ENCODE assay signal across 16 mouse cellular contexts in the genomic region with DNA sequence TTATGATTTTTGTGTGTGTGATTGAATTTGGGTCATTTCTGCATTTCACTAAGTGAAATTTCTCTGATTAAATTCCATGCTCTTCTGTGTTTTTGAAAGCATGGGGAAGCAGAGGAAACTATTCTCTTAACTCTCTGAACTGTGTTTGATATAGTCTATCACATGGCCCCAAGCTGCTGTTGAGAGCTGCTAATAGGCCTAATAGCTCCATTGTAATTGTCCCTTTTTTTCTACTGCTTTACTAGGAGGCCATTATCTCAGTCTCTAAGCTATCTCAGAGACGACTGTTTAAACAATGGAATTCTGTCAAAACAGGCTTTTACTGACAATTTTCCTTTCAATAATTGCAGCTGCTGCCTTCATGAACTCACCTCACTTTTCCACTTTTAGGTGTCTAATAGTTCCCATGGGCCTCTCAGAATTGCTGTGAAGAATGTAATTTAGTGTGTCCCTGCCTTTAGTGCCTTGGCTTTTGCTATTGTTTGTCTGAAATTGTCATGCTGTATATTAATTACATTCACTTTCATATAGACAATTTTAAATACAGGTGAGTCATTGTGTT.
"Had no signal": no experiment of that assay in that cellular context is flagged by ENCODE, and none has a peak within 500 bp of the region (broad histone marks: within the 10 kb centered on the region; RNA-seq: fewer than 3 reads in every experiment).

No protein-coding gene starts in this region.

- H3K27ac ChIP-seq: kidney, embryonic 15.5 days; limb, embryonic 12.5 days; liver, embryonic 13.5 days; lung, embryonic 15.5 days; macrophage; midbrain, embryonic 12.5 days; neural tube, embryonic 12.5 days had no signal

- H3K9me3 ChIP-seq: kidney, embryonic 15.5 days; limb, embryonic 12.5 days; liver, embryonic 13.5 days; lung, embryonic 15.5 days; megakaryocyte, embryonic 14.5 days; midbrain, embryonic 12.5 days; neural tube, embryonic 12.5 days had no signal

- H3K4me1 ChIP-seq: kidney, embryonic 15.5 days; limb, embryonic 12.5 days; liver, embryonic 13.5 days; lung, embryonic 15.5 days; megakaryocyte, embryonic 14.5 days; neural tube, embryonic 12.5 days had no signal

- H3K4me3 ChIP-seq: kidney, embryonic 15.5 days; limb, embryonic 12.5 days; liver, embryonic 13.5 days; lung, embryonic 15.5 days; megakaryocyte, embryonic 14.5 days; midbrain, embryonic 12.5 days; neural tube, embryonic 12.5 days had no signal

- H3K36me3 ChIP-seq: kidney, embryonic 15.5 days; limb, embryonic 12.5 days; liver, embryonic 13.5 days; lung, embryonic 15.5 days; midbrain, embryonic 12.5 days; neural tube, embryonic 12.5 days had no signal

- DNase-seq: kidney, adult 18-20 months; kidney, postnatal 14 days; liver; liver, embryonic 13.5 days; liver, postnatal 0 days; lung, postnatal 14 days; right cerebral cortex, adult 18-20 months; right cerebral cortex, postnatal 25 days; thymus, postnatal 36 days had no signal

- H3K4me2 ChIP-seq: kidney, embryonic 15.5 days; limb, embryonic 12.5 days; liver, embryonic 13.5 days; lung, embryonic 15.5 days; midbrain, embryonic 12.5 days; neural tube, embryonic 12.5 days had no signal

- H3K27me3 ChIP-seq: kidney, embryonic 15.5 days; limb, embryonic 12.5 days; liver, embryonic 13.5 days; lung, embryonic 15.5 days; megakaryocyte, embryonic 14.5 days; midbrain, embryonic 12.5 days; neural tube, embryonic 12.5 days had no signal

- ATAC-seq: liver, postnatal 0 days had no signal

- H3K9ac ChIP-seq: kidney, embryonic 15.5 days; limb, embryonic 12.5 days; liver, embryonic 13.5 days; liver, postnatal 0 days; lung, embryonic 15.5 days; midbrain, embryonic 12.5 days; neural tube, embryonic 12.5 days had no signal
